Mouse (Mus musculus): ENCODE measurements around the gene E030018B13Rik. TPM values are rescaled to one million over a fixed set of nuclear protein-coding genes. Genes with fewer than 3 reads are reported as not detected.

E030018B13Rik gene
- total RNA-seq (2021) (not detected), polyA plus RNA-seq (2012; rRNA removed) (not detected in 2 replicates)
- long read RNA-seq: 0 reads

DNA sequence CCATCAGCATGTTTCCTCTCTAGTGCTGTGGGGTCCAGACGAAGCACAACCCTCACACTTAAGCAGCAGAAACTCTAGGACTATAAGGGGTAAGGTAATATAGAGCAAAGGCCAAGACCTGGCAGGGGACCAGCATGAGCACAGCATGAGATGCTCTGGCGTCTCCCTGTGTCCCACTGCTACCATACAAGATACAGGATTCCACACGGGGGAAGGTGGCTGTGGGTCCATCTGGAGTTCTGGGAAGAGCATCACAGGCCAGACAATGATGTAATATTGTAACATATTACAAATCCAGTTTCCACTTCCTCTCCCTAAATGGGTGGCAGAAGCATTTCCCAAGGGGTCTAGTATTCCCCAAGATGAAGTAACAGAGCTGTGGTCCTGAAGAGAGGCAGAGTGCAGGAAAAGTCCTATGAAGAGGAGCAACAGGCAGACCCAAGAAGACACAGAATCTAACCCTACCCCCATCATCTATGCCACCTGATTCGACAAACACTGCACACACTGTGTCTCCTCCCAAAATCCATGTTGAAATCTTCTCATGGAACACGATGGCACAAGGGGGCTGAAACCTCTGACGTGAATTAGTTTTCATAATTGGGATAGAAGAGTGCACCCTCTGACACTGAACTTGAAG lies at the start of gene E030018B13Rik:
Gene E030018B13Rik, plus strand, starts transcription at position 590 of the 640 bp plus-strand sequence.
- WGBS: 57% methylated on average over 6 of the region's 6 CpGs
- intact Hi-C loops (cut with DNase I): no loop called here
- no peak within 1 kb of the TSS for H3K4me3 ChIP-seq
- peak in 1 of 2 experiments; percentile 48 for DNase-seq
- H3K4me1 ChIP-seq (ENCODE audit: control insufficient read depth, insufficient read depth, low read length): peaks cover 75% of the 10 kb centered on the region
- no peak for TF ChIP-seq EP300 (IDR thresholded peaks at IDR 0.05; ENCODE audit: insufficient read depth, low read depth, low read length)
- TF ChIP-seq CTCF (IDR thresholded peaks at IDR 0.05): no peak
- no peak for TF ChIP-seq POLR2A (IDR thresholded peaks at IDR 0.05; ENCODE audit: insufficient read depth, low read depth, low read length)
- peaks cover 45% of the 10 kb centered on the region for H3K36me3 ChIP-seq (ENCODE audit: control insufficient read depth, insufficient read depth, low read length)
- peak within 1 kb of the TSS; percentile 97 for H3K27ac ChIP-seq
- H3K9ac ChIP-seq (ENCODE audit: low read depth, low read length): no peak within 1 kb of the TSS
- peaks cover 6% of the 10 kb centered on the region for H3K79me2 ChIP-seq (replicated peaks; ENCODE audit: control insufficient read depth, insufficient read depth, low read length)
- H3K27me3 ChIP-seq (ENCODE audit: control insufficient read depth, insufficient read depth, low read length): no peaks in the 10 kb centered on the region

DNA sequence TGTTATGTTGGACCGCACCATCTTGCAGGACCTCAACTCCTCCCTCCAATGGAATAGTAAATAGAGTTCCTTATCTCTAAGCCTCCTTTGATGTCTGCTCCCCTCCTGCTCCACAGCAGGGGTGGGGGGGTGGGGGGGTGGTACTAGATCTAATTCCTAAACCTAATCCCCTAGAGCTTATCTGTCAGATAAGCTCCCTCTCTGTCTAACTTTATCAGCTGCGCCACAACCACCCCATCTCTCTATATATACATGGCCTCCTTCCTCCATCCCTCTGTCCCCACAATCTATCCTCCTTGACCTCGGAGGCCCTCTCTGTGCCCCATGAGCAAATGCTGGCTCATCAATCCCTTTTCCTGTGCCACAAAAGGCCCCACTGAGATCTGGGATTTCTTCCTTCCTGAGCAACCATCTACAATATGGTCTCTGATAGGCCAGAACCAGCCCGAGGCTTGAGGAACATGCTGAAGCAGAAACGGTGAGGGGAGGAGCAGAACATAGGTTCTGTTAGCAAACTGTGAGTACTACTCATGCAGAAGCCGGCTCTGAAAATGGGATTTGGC lies 48.2 kb upstream of the E030018B13Rik start:
- Histone ChIP-seq H3K4me1 (ENCODE audit: control insufficient read depth, insufficient read depth, low read length) (no peaks in the 10 kb centered on the region), H3K27me3 (ENCODE audit: control insufficient read depth, insufficient read depth, low read length) (no peaks in the 10 kb centered on the region), H3K4me3 (no peak overlapping the region), H3K36me3 (ENCODE audit: control insufficient read depth, insufficient read depth, low read length) (no peaks in the 10 kb centered on the region), H3K9ac (ENCODE audit: low read depth, low read length) (no peak overlapping the region), H3K79me2 (replicated peaks; ENCODE audit: control insufficient read depth, insufficient read depth, low read length) (no peaks in the 10 kb centered on the region), H3K27ac (no peak overlapping the region)
- DNase-seq: no peak
- intact Hi-C loops (cut with DNase I): no loop called here
- WGBS: 63% methylated on average over 6 of the region's 6 CpGs
- TF ChIP-seq POLR2A (IDR thresholded peaks at IDR 0.05; ENCODE audit: insufficient read depth, low read depth, low read length) (no peak), CTCF (IDR thresholded peaks at IDR 0.05) (no peak), EP300 (IDR thresholded peaks at IDR 0.05; ENCODE audit: insufficient read depth, low read depth, low read length) (no peak)

- H3K4me3 ChIP-seq: no peak overlapping the region
- H3K27ac ChIP-seq: no peak overlapping the region
- no peaks in the 10 kb centered on the region for H3K79me2 ChIP-seq (replicated peaks; ENCODE audit: control insufficient read depth, insufficient read depth, low read length)
- intact Hi-C loops (cut with DNase I): no loop called here
- peaks cover 8% of the 10 kb centered on the region for H3K4me1 ChIP-seq (ENCODE audit: control insufficient read depth, insufficient read depth, low read length)
- no peaks in the 10 kb centered on the region for H3K27me3 ChIP-seq (ENCODE audit: control insufficient read depth, insufficient read depth, low read length)
- DNase-seq: no peak
- TF ChIP-seq CTCF (IDR thresholded peaks at IDR 0.05) (no peak), POLR2A (IDR thresholded peaks at IDR 0.05; ENCODE audit: insufficient read depth, low read depth, low read length) (no peak), EP300 (IDR thresholded peaks at IDR 0.05; ENCODE audit: insufficient read depth, low read depth, low read length) (no peak)
- WGBS: 79% methylated on average over 6 of the region's 6 CpGs
- H3K36me3 ChIP-seq (ENCODE audit: control insufficient read depth, insufficient read depth, low read length): no peaks in the 10 kb centered on the region
- H3K9ac ChIP-seq (ENCODE audit: low read depth, low read length): no peak overlapping the region
These were observed 45.0 kb upstream of the E030018B13Rik start for GRCm38 (mm10) chr7:63871698-63872097.

DNA sequence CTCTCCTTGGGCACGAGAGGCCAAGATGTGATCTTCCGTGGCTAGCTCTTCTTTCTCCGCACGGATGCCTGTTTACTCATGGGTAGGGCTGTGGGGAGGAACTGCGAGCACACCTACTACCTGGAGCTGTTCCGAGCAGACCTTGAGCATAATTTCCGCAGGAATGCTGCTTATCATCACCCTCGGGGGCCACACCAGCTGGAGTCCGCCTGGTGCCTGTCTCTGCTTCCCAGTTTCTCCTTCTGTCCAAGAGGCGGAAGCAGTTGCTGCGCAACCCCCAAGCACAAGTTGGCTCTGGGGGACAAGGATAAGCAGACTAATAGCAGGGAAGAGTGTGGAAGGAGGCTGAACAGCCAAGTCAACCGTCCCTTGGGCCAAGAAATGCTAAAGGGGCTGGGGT lies 42.8 kb upstream of the E030018B13Rik start:
- 60% methylated on average over 12 of the region's 12 CpGs for WGBS
- Histone ChIP-seq H3K36me3 (ENCODE audit: control insufficient read depth, insufficient read depth, low read length) (no peaks in the 10 kb centered on the region), H3K4me1 (ENCODE audit: control insufficient read depth, insufficient read depth, low read length) (peaks cover 8% of the 10 kb centered on the region), H3K27ac (no peak overlapping the region), H3K27me3 (ENCODE audit: control insufficient read depth, insufficient read depth, low read length) (no peaks in the 10 kb centered on the region), H3K9ac (ENCODE audit: low read depth, low read length) (no peak overlapping the region), H3K79me2 (replicated peaks; ENCODE audit: control insufficient read depth, insufficient read depth, low read length) (no peaks in the 10 kb centered on the region), H3K4me3 (no peak overlapping the region)
- peak; percentile 46 to 67 for DNase-seq
- intact Hi-C loops (cut with DNase I): no loop called here
- no peak for TF ChIP-seq EP300 (IDR thresholded peaks at IDR 0.05; ENCODE audit: insufficient read depth, low read depth, low read length)
- TF ChIP-seq POLR2A (IDR thresholded peaks at IDR 0.05; ENCODE audit: insufficient read depth, low read depth, low read length): no peak
- no peak for TF ChIP-seq CTCF (IDR thresholded peaks at IDR 0.05)

- no peaks in the 10 kb centered on the region for H3K27me3 ChIP-seq (ENCODE audit: control insufficient read depth, insufficient read depth, low read length)
- no peak overlapping the region for H3K4me3 ChIP-seq
- TF ChIP-seq EP300 (IDR thresholded peaks at IDR 0.05; ENCODE audit: insufficient read depth, low read depth, low read length): no peak
- TF ChIP-seq POLR2A (IDR thresholded peaks at IDR 0.05; ENCODE audit: insufficient read depth, low read depth, low read length): no peak
- no peak for TF ChIP-seq CTCF (IDR thresholded peaks at IDR 0.05)
- no peak for DNase-seq
- H3K9ac ChIP-seq (ENCODE audit: low read depth, low read length): no peak overlapping the region
- H3K36me3 ChIP-seq (ENCODE audit: control insufficient read depth, insufficient read depth, low read length): no peaks in the 10 kb centered on the region
- H3K4me1 ChIP-seq (ENCODE audit: control insufficient read depth, insufficient read depth, low read length): peaks cover 10% of the 10 kb centered on the region
- intact Hi-C loops (cut with DNase I): loop anchor here (2.0 kb wide), 1 partner anchor 17 kb away; no protein-coding TSS in a partner anchor
- peak overlapping the region; percentile 2; the same call in 1 of the 2 replicates for H3K27ac ChIP-seq
- H3K79me2 ChIP-seq (replicated peaks; ENCODE audit: control insufficient read depth, insufficient read depth, low read length): no peaks in the 10 kb centered on the region
These were observed 41.0 kb upstream of the E030018B13Rik start for GRCm38 (mm10) chr7:63875686-63876085.

DNA sequence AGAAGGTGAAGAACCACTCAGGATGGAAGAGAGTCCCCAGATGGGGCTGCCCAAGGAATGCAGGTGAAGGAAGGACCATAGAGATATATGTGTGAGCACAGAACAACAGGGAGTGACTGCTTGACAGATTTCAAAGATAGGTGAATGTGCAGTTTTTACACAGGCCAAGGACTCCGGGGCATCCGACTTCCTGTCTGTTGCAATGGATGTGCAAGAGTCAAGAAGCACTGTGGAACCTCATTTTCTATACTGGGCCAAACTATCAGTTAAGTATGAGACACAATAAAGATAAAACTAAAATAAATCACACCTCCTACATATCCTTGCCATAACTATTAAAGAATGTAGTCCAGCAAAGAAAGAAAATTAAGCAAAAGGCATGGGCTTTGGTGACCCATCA lies 40.0 kb upstream of the E030018B13Rik start:
- Histone ChIP-seq H3K9ac (ENCODE audit: low read depth, low read length) (no peak overlapping the region), H3K36me3 (ENCODE audit: control insufficient read depth, insufficient read depth, low read length) (no peaks in the 10 kb centered on the region), H3K4me1 (ENCODE audit: control insufficient read depth, insufficient read depth, low read length) (peaks cover 10% of the 10 kb centered on the region), H3K27ac (no peak overlapping the region), H3K27me3 (ENCODE audit: control insufficient read depth, insufficient read depth, low read length) (no peaks in the 10 kb centered on the region), H3K4me3 (no peak overlapping the region), H3K79me2 (replicated peaks; ENCODE audit: control insufficient read depth, insufficient read depth, low read length) (no peaks in the 10 kb centered on the region)
- DNase-seq: no peak
- intact Hi-C loops (cut with DNase I): loop anchor here (2.0 kb wide), 1 partner anchor 18 kb away; no protein-coding TSS in a partner anchor
- 63% methylated on average over 2 of the region's 2 CpGs for WGBS
- TF ChIP-seq CTCF (IDR thresholded peaks at IDR 0.05) (no peak), EP300 (IDR thresholded peaks at IDR 0.05; ENCODE audit: insufficient read depth, low read depth, low read length) (no peak), POLR2A (IDR thresholded peaks at IDR 0.05; ENCODE audit: insufficient read depth, low read depth, low read length) (no peak)

Data from heart, adult 2 months (tissue).